Mouse (Mus musculus) spleen, adult 2 months (tissue): Measurements from ENCODE around the gene Abl1. TPM values are rescaled to one million over a fixed set of nuclear protein-coding genes. Genes with fewer than 3 reads are reported as not detected.

ENCODE experiments used
- DNase-seq, 2 experiments: peaks; one replicate each; pipeline versions ENCODE4 v3.0.0 to v3.0.0-alpha.2; 2012 to 2021; ENCODE audit warnings: low spot score in 2 of 2, low read depth in 1 of 2
- H3K27ac ChIP-seq: fragments of 200-500 bp; 2 replicates; pipeline ENCODE4 v1.5.1; 2012; ENCODE audit warnings: low read length, inconsistent platforms; ENCODE audit not compliant: insufficient read depth
- H3K27me3 ChIP-seq: fragments of 200-500 bp; 2 replicates; pipeline ENCODE4 v1.6.1; 2012; ENCODE audit warnings: mild to moderate bottlenecking, moderate library complexity, low read length, inconsistent platforms; ENCODE audit not compliant: control insufficient read depth, insufficient read depth
- H3K36me3 ChIP-seq: fragments of 200-500 bp; 2 replicates; pipeline ENCODE4 v1.6.1; 2012; ENCODE audit warnings: mild to moderate bottlenecking, low read length, inconsistent platforms; ENCODE audit not compliant: control insufficient read depth, insufficient read depth
- H3K4me1 ChIP-seq: fragments of 200-500 bp; 2 replicates; pipeline ENCODE4 v1.6.1; 2011; ENCODE audit warnings: inconsistent platforms; ENCODE audit not compliant: control insufficient read depth, insufficient read depth, insufficient read length
- H3K4me3 ChIP-seq: fragments of 200-500 bp; 2 replicates; pipeline ENCODE4 v1.5.1; 2011; ENCODE audit warnings: mild to moderate bottlenecking, inconsistent platforms; ENCODE audit not compliant: insufficient read depth, insufficient read length; ENCODE audit errors: extremely low read depth
- CTCF ChIP-seq: fragments of 200-500 bp; IDR thresholded peaks from 2 replicates; pipeline ENCODE4 v1.5.1; 2011; ENCODE audit warnings: mild to moderate bottlenecking, inconsistent platforms; ENCODE audit not compliant: insufficient read depth, insufficient read length, insufficient replicate concordance; ENCODE audit errors: extremely low read depth
- POLR2A ChIP-seq: fragments of 200-500 bp; IDR thresholded peaks from 2 replicates; pipeline ENCODE4 v1.6.1; 2011; ENCODE audit warnings: low read depth, low read length, inconsistent platforms
- WGBS: fragments of 180-500 bp; shearing (Covaris S2); methylation state at CpG from one replicate; pipeline ENCODE4 v1.1.7; 2018; 5-methylcytosine and 5-hydroxymethylcytosine counted together
- polyA plus RNA-seq: library from polyadenylated mRNA; depleted of rRNA; stranded (reverse); fragments of >200 nt; gene quantifications from 2 replicates; pipeline ENCODE4 v1.2.3, GENCODE M21; 2012

The Abl1 gene
- polyA plus RNA-seq, 1 experiment = 43.4 TPM

DNA sequence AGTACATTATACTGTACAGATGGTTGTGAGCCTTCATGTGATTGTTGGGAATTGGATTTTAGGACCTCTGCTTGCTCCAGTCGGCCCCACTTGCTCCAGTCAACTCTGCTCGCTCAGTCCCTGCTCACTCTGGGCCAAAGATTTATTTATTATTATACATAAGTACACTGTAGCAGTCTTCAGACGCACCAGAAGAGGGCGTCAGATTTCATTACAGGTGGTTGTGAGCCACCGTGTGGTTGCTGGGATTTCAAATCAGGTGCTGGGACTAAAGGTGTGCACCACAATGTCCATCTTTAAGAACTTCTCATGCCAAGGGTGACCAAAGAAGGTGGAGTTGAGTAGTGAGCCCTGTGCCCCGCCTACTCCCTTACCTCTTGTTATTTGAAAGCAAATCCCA lies 104.4 kb downstream of the Abl1 start:
- WGBS = 87% methylated on average over 6 of the region's 6 CpGs
- no peaks in the 10 kb centered on the region for H3K4me1 ChIP-seq
- H3K36me3 ChIP-seq = peaks cover 32% of the 10 kb centered on the region
- H3K27me3 ChIP-seq = no peaks in the 10 kb centered on the region
- DNase-seq = no peak
- TF ChIP-seq CTCF = no peak
- TF ChIP-seq POLR2A = no peak
- no peak overlapping the region for H3K4me3 ChIP-seq
- H3K27ac ChIP-seq = no peak overlapping the region

DNA sequence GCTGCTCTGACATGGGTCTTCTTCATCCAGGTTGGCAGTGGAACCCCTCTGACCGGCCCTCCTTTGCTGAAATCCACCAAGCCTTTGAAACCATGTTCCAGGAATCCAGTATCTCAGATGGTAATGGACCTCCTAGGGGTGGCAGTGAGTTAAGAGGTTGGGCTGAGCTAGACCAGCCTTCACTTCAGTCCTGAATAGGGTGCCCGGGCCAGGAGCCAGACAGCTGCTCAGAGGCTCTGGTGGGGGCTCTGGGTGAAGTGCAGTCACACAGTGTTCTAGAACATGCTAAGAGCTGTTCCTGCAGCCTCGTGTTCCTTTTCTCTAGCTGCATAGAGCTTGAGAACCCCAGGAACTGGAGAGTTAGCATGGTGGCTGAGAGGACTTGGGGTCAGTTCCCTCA lies 108.8 kb downstream of the Abl1 start:
- WGBS = 90% methylated on average over 3 of the region's 3 CpGs
- Histone ChIP-seq H3K36me3 (peaks cover 46% of the 10 kb centered on the region), H3K4me1 (no peaks in the 10 kb centered on the region), H3K27ac (no peak overlapping the region), H3K27me3 (no peaks in the 10 kb centered on the region), H3K4me3 (no peak overlapping the region)
- no peak for TF ChIP-seq CTCF
- no peak for TF ChIP-seq POLR2A
- no peak for DNase-seq

GRCm38 (mm10) chr2:31801416-31801815 lies 113.2 kb downstream of the Abl1 start:
- H3K27ac ChIP-seq = no peak overlapping the region
- H3K4me1 ChIP-seq = no peaks in the 10 kb centered on the region
- WGBS = 92% methylated on average over 9 of the region's 9 CpGs
- H3K27me3 ChIP-seq = no peaks in the 10 kb centered on the region
- TF ChIP-seq CTCF (no peak), POLR2A (no peak)
- DNase-seq = no peak
- no peak overlapping the region for H3K4me3 ChIP-seq
- H3K36me3 ChIP-seq = peaks cover 48% of the 10 kb centered on the region

DNA sequence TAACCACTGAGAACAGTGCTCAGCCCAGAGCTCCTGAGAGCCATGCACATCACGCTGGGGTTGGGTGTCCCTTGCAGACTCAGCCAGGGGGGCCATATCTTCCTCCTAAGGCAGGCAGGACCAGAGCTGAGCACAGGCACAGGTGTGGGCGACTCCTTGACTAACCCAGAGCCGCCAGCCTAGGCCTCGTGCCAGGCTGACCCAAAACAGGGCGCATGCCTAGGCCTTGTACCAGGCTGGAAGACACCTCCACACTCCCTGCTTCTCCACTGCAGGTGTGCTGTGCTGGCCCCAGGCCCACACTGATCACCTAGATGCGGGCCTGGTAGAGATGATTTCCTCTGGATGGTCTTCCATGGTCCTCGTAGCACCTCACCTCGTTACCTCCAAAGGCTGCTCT lies 114.6 kb downstream of the Abl1 start:
- TF ChIP-seq POLR2A (no peak), CTCF (no peak)
- WGBS = 90% methylated on average over 8 of the region's 8 CpGs
- peaks cover 42% of the 10 kb centered on the region for H3K36me3 ChIP-seq

DNA sequence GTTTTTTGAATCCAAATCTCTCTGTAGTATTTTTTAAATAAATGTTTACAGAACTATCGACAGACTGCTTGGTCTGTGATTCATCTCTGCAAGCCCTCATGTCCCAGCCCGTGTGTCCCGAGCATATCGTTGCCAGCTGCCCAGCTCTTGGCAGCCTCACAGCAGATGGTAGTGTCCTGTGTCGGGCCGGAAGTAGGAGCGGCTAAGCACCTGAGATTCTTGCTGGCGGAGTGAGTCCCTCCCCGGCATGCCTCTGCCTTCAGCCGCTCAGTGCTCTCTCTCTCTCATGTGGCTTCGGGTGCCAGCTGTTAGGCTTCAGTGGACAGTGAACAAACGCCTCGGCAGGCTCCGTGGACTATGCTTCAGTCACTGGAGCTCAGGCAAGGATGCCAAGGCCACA lies 115.3 kb downstream of the Abl1 start:
- no peaks in the 10 kb centered on the region for H3K27me3 ChIP-seq
- no peak overlapping the region for H3K4me3 ChIP-seq
- peaks cover 37% of the 10 kb centered on the region for H3K36me3 ChIP-seq
- no peaks in the 10 kb centered on the region for H3K4me1 ChIP-seq
- no peak overlapping the region for H3K27ac ChIP-seq
- TF ChIP-seq CTCF = no peak
- no peak for TF ChIP-seq POLR2A
- 85% methylated on average over 14 of the region's 14 CpGs for WGBS
- DNase-seq = no peak

More for the DNA sequence above, 114.6 kb downstream of the Abl1 start:
- no peak for DNase-seq
- Histone ChIP-seq H3K27me3 (no peaks in the 10 kb centered on the region), H3K4me3 (no peak overlapping the region), H3K4me1 (no peaks in the 10 kb centered on the region), H3K27ac (no peak overlapping the region)

- DNase-seq = no peak
- H3K4me3 ChIP-seq = no peak overlapping the region
- H3K27me3 ChIP-seq = no peaks in the 10 kb centered on the region
- no peak overlapping the region for H3K27ac ChIP-seq
- WGBS = 84% methylated on average over 9 of the region's 9 CpGs
- TF ChIP-seq CTCF = no peak
- no peak for TF ChIP-seq POLR2A
- peaks cover 19% of the 10 kb centered on the region; the same call in 1 of the 2 replicates for H3K4me1 ChIP-seq
- peaks cover 13% of the 10 kb centered on the region for H3K36me3 ChIP-seq
Observed at GRCm38 (mm10) chr2:31806639-31807382, 118.6 kb downstream of the Abl1 start.
